14 mouse cellular contexts compared by ENCODE assay signal in the genomic region with DNA sequence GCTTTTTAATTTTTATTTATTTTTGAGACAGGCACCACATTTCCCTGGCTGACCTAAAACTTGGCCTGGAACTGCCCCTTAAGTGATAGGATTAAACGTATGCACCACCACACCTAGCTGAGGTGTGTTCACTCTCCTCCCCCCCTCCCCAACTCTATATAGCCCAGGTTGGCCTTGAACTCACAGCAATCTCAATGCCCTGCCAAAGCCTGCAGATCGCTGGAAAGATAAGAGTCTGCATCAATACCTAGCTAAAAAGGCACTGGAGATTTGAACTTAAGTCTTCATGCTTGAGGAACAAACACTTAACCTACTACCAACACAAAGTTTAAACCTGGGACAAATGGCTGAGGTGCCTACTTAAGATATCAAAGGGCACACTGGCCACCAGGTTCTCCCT.
"Had no signal": no experiment of that assay in that cellular context is flagged by ENCODE, and none has a peak within 500 bp of the region (broad histone marks: within the 10 kb centered on the region; RNA-seq: fewer than 3 reads in every experiment).

No protein-coding gene starts in this region.

- H3K4me2 ChIP-seq: lung, embryonic 14.5 days; midbrain, embryonic 12.5 days; midbrain, embryonic 15.5 days; neural tube, embryonic 12.5 days; stomach, embryonic 15.5 days had no signal

- H3K36me3 ChIP-seq: midbrain, embryonic 12.5 days; midbrain, embryonic 15.5 days; neural tube, embryonic 12.5 days; stomach, embryonic 15.5 days had no signal

- H3K27ac ChIP-seq: macrophage; midbrain, embryonic 12.5 days; midbrain, embryonic 15.5 days; neural tube, embryonic 12.5 days; stomach, embryonic 15.5 days; stomach, postnatal 0 days had no signal

- H3K9me3 ChIP-seq: midbrain, embryonic 12.5 days; midbrain, embryonic 15.5 days; stomach, embryonic 15.5 days had no signal

- H3K27me3 ChIP-seq: midbrain, embryonic 12.5 days; midbrain, embryonic 15.5 days; neural tube, embryonic 12.5 days; stomach, embryonic 15.5 days had no signal

- H3K9ac ChIP-seq: lung, embryonic 14.5 days; midbrain, embryonic 12.5 days; midbrain, embryonic 15.5 days; neural tube, embryonic 12.5 days; stomach, embryonic 15.5 days had no signal

- H3K4me3 ChIP-seq: megakaryocyte, embryonic 14.5 days; midbrain, embryonic 12.5 days; midbrain, embryonic 15.5 days; neural tube, embryonic 12.5 days; stomach, embryonic 15.5 days had no signal

- DNase-seq: lung, adult 18-20 months; lung, embryonic 14.5 days; lung, postnatal 14 days; right cerebral cortex, postnatal 14 days; thymus, adult 2 months; thymus, postnatal 25 days; thymus, postnatal 4 days had no signal

- ATAC-seq: midbrain, embryonic 15.5 days had no signal
